Comparison of ENCODE assay signal across 8 mouse cellular contexts in genomic region chr10:123263876-123264309, GRCm38 (mm10). TPM values are rescaled to one million over a fixed set of nuclear protein-coding genes. Genes with fewer than 3 reads are reported as not detected.
DNase-seq lines count a peak whose midpoint lies in the region; ATAC-seq lines count a peak whose summit lies in the region.

TSS of gene Fam19a2 (plus strand) at chr10:123263996.

- H3K27me3 ChIP-seq in embryonic facial prominence, embryonic 13.5 days: peaks cover 36% of the 10 kb centered on the region
- peaks cover 19% of the 10 kb centered on the region; the same call in 1 of the 2 replicates for H3K27me3 ChIP-seq in heart, embryonic 14.5 days (ENCODE audit: control insufficient read depth, insufficient read depth, low read length)
- peaks cover 64% of the 10 kb centered on the region for H3K27me3 ChIP-seq in liver, embryonic 15.5 days
- H3K27me3 ChIP-seq in neural tube, embryonic 13.5 days: peaks cover 22% of the 10 kb centered on the region

- H3K27ac ChIP-seq in embryonic facial prominence, embryonic 13.5 days: no peak within 1 kb of the TSS
- H3K27ac ChIP-seq in heart, embryonic 14.5 days (replicated peaks in 1 of 2; ENCODE audit: control insufficient read depth in 1 of 2, insufficient read depth in 1 of 2, low read depth in 2 of 2, low read length in 2 of 2): no peak within 1 kb of the TSS
- no peak within 1 kb of the TSS for H3K27ac ChIP-seq in liver, embryonic 15.5 days (replicated peaks)
- peak within 1 kb of the TSS; percentile 71 for H3K27ac ChIP-seq in neural tube, embryonic 13.5 days (replicated peaks)

- H3K36me3 ChIP-seq in embryonic facial prominence, embryonic 13.5 days: no peaks in the 10 kb centered on the region
- H3K36me3 ChIP-seq in heart, embryonic 14.5 days (ENCODE audit: control insufficient read depth, insufficient read depth, low read length): no peaks in the 10 kb centered on the region
- no peaks in the 10 kb centered on the region for H3K36me3 ChIP-seq in liver, embryonic 15.5 days (replicated peaks)
- H3K36me3 ChIP-seq in neural tube, embryonic 13.5 days: no peaks in the 10 kb centered on the region

- H3K4me2 ChIP-seq in embryonic facial prominence, embryonic 13.5 days: peak within 1 kb of the TSS; percentile 98
- H3K4me2 ChIP-seq in heart, embryonic 14.5 days (ENCODE audit: low read length): peak within 1 kb of the TSS; percentile 99
- peak within 1 kb of the TSS; percentile 63 for H3K4me2 ChIP-seq in liver, embryonic 15.5 days
- H3K4me2 ChIP-seq in neural tube, embryonic 13.5 days: peak within 1 kb of the TSS; percentile 92

- 0% methylated on average over 12 of the region's 12 CpGs for WGBS in embryonic facial prominence, embryonic 13.5 days
- WGBS in heart, embryonic 14.5 days: 2% methylated on average over 12 of the region's 12 CpGs
- under 1% methylated on average over 12 of the region's 12 CpGs for WGBS in liver, embryonic 15.5 days (ENCODE audit: insufficient replicate concordance)
- 1% methylated on average over 12 of the region's 12 CpGs for WGBS in neural tube, embryonic 13.5 days

- no peak for ATAC-seq in embryonic facial prominence, embryonic 13.5 days (ENCODE audit: insufficient number of reproducible peaks, insufficient read depth, low FRiP score, low TSS enrichment, low read depth)
- no peak for ATAC-seq in heart, embryonic 14.5 days (ENCODE audit: insufficient number of reproducible peaks, insufficient read depth, low FRiP score, low read depth)
- ATAC-seq in liver, embryonic 15.5 days (ENCODE audit: insufficient read depth): no peak
- peak; percentile 64 for ATAC-seq in neural tube, embryonic 13.5 days (ENCODE audit: low read depth)

- peak; percentile 78 for DNase-seq in CD4-positive, CD25-positive, alpha-beta regulatory T cell, adult 2 months (ENCODE audit: low read depth, low spot score)
- DNase-seq in adrenal gland, postnatal 25 days: peak; percentile 6
- peak; percentile 60 for DNase-seq in kidney, postnatal 10 days
- DNase-seq in thymus, postnatal 25 days: peak; percentile 22

- peaks cover 14% of the 10 kb centered on the region for H3K4me1 ChIP-seq in embryonic facial prominence, embryonic 13.5 days
- peaks cover 6 to 8% of the 10 kb centered on the region in 2 experiments; a peak in 3 of 4 replicates for H3K4me1 ChIP-seq in heart, embryonic 14.5 days (ENCODE audit: control insufficient read depth in 2 of 2, insufficient read depth in 2 of 2, low read length in 2 of 2)
- H3K4me1 ChIP-seq in liver, embryonic 15.5 days (replicated peaks): 0 out of 2 replicates have a peak, but pooled peaks cover 5% of the 10 kb centered on the region
- H3K4me1 ChIP-seq in neural tube, embryonic 13.5 days (replicated peaks): peaks cover 29% of the 10 kb centered on the region

- no peaks in the 10 kb centered on the region for H3K9me3 ChIP-seq in embryonic facial prominence, embryonic 13.5 days
- H3K9me3 ChIP-seq in heart, embryonic 14.5 days (ENCODE audit: control insufficient read depth, low read length): no peaks in the 10 kb centered on the region
- no peaks in the 10 kb centered on the region for H3K9me3 ChIP-seq in liver, embryonic 15.5 days (replicated peaks)
- no peaks in the 10 kb centered on the region for H3K9me3 ChIP-seq in neural tube, embryonic 13.5 days

- H3K4me3 ChIP-seq in embryonic facial prominence, embryonic 13.5 days: peak within 1 kb of the TSS; percentile 61
- H3K4me3 ChIP-seq in heart, embryonic 14.5 days (ENCODE audit: control insufficient read depth in 1 of 2, insufficient read depth in 1 of 2, low read depth in 1 of 2, low read length in 2 of 2): peak within 1 kb of the TSS; percentile 50 to 59
- peak within 1 kb of the TSS; percentile 38 for H3K4me3 ChIP-seq in liver, embryonic 15.5 days (replicated peaks)
- H3K4me3 ChIP-seq in neural tube, embryonic 13.5 days: peak within 1 kb of the TSS; percentile 67

- H3K9ac ChIP-seq in embryonic facial prominence, embryonic 13.5 days: peak within 1 kb of the TSS; percentile 73
- H3K9ac ChIP-seq in heart, embryonic 14.5 days (ENCODE audit: low read length): peak within 1 kb of the TSS; percentile 62
- no peak within 1 kb of the TSS for H3K9ac ChIP-seq in liver, embryonic 15.5 days
- peak within 1 kb of the TSS; percentile 83 for H3K9ac ChIP-seq in neural tube, embryonic 13.5 days

RNA-seq across cellular contexts. Expression of gene Fam19a2, which starts in this region (rescaled TPM):
- total RNA-seq in adrenal gland, postnatal 25 days (2021): 0.95 and 1.5 TPM in 2 replicates
- 4.2 and 4.3 TPM in 2 replicates for polyA plus RNA-seq in embryonic facial prominence, embryonic 13.5 days (2015; fragmentation: Nextera tagmentation; extraction: Ambion mirVana)
- 0.51 and 0.54 TPM in 2 replicates for polyA plus RNA-seq in heart, embryonic 14.5 days (2014; fragmentation: Nextera tagmentation; extraction: Ambion mirVana)
- polyA plus RNA-seq in liver, embryonic 15.5 days (2015; fragmentation: Nextera tagmentation; extraction: Ambion mirVana): 0.30 and 0.31 TPM in 2 replicates
- 38.4 and 40.2 TPM in 2 replicates for polyA plus RNA-seq in neural tube, embryonic 13.5 days (2015; fragmentation: Nextera tagmentation; extraction: Ambion mirVana)

Comparison
In these comparisons a context has a peak if more than half of its experiments do, and no peak if none do; other contexts are left out.
1. DNase-seq: peak in every context shown above with its lines; median percentile 78 in CD4-positive, CD25-positive, alpha-beta regulatory T cell, adult 2 months; 60 in kidney, postnatal 10 days; 22 in thymus, postnatal 25 days; 6 in adrenal gland, postnatal 25 days.